Mouse (Mus musculus): ENCODE measurements at regions not wholly inside any gene's neighbourhood (a gene's known extent, or its start where the extent isn't known, plus 50 kb on each side); places are given as distances from the start of the nearest gene placed in this dataset.

DNA sequence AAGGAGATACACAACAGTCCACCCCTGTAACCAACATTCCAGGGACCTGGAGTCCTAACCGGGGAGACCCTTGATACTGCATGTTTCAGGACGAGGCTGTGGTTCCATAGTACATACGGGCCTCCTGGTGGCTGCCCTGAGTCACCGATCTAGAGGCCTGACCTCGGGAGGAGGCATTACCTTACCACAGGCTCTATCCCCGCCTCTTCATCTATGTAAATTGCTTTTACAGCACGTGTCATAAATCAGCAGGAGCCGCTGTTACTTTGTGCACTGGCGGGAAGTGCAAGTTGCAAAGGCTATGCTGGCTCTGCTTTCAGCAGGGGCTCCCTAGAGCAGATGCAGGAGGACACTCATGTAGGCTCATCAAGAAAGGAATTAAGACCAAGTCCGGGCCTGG, 178.0 kb upstream of the Spdye4c start:
- TF ChIP-seq CTCF (IDR thresholded peaks at IDR 0.05; ENCODE audit: control insufficient read depth, insufficient read depth, insufficient read length) (no peak), CEBPB (IDR thresholded peaks at IDR 0.05; ENCODE audit: low read depth) (no peak)

All from C2C12 (cell line).